Mouse (Mus musculus) left cerebral cortex, adult 11 months (tissue): ENCODE data around the gene Patj.
"Not testable (repeated sequence)": the region's sequence is repeated elsewhere in the genome, so short reads cannot be mapped to it uniquely, and the experiment has no call there.

ENCODE experiments used
- DNase-seq: peaks from one replicate; pipeline ENCODE4 v3.0.0; 2022; ENCODE audit warnings: low spot score

The Patj gene

DNA sequence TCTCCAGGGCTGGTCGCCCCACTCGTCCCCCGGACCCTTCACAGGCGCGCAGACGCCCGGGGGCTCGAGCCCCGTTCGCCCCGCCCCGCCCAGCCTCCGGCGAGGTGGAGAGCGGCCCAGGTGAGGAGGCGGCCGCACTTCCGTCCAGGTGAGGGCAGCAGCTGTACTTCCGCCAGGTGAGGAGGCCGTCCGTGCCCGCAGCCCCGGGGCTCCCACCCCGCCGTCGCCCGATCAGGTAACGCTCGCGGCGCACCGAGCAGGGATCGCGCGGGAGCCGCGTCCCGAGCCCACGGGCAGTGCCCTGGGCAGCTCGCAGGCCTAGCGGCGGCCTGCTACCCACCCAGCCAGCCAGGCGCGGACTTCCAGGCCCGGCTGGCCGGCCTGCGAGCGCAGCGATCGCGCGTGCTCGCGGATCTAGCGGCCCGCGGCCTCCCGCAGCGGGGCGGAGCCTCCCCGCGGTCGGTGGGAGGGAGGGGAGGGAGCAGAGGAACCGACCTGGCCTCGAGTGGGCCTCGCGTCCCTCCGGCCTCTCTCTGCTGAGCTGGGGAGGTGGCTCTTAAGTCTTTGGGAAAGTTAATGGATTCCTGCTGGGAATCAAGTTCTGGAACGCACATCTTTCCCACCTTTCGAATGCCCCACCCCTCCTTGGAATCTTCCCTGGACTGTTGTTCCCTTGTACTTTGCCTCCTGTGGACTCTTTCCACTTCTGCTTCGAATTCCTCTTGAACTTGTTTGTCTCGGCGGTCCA is at the start of gene Patj:
TSS of gene Patj (plus strand) at position 96 of the 748 bp plus-strand sequence.
- DNase-seq, result peak; percentile 45

DNA sequence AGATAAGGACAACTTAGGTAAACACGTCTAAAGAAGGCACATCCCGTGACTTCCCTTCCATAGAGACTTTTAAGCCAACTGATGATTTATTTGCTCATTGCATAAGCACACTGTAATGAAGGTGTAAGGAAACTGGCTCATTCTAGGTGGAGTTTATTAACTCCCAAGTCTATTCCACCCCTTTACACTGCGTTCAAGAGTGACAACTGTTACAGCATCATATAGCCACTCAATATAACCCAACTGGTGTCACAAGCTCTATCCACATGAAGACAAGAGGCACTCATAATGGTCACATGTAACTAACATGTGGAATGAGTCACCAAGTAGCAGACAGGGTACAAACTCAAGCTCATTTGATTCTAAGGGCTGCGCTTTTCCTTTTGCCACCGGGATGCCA is 47.0 kb upstream of the Patj start:
- DNase-seq, result no peak

- DNase-seq, result no peak
Observed at GRCm38 (mm10) chr4:98358034-98358809, 37.4 kb upstream of the Patj start.

DNA sequence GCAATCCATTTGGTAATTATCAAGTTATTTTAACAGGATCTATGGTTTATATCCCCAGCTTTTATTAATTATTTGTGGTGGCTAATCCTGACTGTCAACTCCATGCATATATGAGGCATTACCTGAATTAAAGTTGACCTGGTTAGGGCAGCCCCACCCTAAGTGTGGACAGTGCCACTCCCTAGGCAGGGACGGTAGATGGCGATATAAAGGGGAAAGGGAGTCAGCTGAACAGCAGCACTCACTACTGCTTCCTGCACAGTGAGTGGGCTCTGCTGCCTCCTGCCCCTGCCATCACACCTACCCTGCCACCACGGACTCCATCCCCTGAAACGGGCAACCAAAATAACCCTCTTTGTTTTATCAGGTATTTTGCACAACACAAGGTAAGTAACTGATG is 20.2 kb upstream of the Patj start:
- DNase-seq, result no peak

DNA sequence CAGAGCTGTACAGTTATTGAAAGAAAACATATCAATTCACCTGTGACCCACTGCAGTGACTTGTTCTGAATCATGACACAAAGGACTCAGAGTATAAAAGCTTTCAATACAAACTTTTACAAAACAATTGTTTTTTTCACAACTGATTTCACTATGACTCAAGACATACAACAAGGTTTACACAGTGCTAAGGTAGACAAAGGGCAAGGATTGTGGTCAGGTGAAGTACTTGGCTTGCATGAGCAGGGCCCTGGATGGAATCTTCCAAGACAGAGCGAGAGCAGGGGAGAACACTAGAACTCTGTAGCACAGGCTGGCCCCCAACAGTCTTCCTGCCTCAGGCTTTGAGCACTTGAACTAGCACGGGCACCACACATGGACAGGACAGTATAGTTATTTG is 18.6 kb upstream of the Patj start:
- DNase-seq, result no peak

GRCm38 (mm10) chr4:98382716-98383424 is 12.7 kb upstream of the Patj start, which contains the start of gene Tm2d1:
TSS of gene Tm2d1 (minus strand) at chr4:98383306.
- DNase-seq, result peak; percentile 66

GRCm38 (mm10) chr4:98385036-98385435 is 10.5 kb upstream of the Patj start:
- no peak for DNase-seq

DNA sequence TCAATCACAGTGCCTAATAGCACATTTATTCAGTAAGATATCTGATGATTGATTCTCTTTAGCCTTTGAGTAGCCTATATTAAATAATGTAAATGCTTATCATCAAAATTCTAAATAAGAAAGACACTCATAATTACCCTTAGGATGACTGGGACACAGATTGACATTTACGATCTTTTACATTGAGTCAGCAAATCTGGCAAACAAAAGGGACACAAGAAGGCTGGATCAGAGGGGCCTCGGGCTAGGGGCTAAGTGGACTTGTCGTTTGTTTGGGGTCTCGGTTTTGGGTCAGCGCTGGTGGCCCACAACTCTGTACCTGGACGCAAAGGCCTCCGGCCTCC is 267 bp upstream of the Patj start:
- no peak for DNase-seq

- no peak for DNase-seq
Observed at GRCm38 (mm10) chr4:98400926-98401583, 5.5 kb downstream of the Patj start.

DNA sequence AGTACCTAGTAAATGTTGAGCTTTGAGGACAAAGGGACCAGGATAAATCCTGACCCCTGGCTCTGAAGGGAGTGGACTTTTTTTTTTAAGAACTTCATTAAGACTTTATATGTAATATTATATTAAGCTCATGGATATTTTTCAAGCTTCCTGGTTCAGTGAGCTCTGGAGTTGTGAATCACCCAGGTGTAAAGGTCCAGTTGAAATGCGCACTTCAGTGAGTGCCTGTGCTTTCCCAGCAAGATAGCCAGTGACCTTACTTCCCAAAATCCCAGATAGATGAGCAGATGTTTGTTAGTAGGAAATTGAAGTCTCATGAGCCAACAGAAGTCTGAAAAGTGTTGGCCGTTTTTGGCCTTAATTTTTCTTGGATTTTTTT is 6.0 kb downstream of the Patj start:
- DNase-seq, result no peak

- DNase-seq, result no peak
Observed at GRCm38 (mm10) chr4:98403492-98403891, 7.9 kb downstream of the Patj start.

DNA sequence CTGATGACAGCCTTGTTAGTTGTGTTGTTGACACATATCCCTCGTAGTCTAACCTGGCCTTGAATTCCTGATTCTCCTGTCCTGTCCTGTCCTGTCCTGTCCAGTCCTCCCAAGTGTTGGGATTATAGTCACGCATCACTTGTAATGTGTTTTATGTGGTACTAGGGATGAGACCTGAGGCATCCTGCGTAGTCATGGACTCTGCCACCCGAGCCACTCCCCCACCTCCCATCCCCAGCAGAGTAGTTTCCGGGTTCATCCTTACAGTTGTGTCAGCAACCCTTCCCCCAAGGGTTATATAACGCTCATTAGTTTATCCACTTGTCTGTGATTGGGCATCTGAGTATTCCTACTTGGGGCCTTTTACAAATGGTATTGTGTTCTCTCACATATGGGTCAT is 8.8 kb downstream of the Patj start:
- DNase-seq, result no peak

DNA sequence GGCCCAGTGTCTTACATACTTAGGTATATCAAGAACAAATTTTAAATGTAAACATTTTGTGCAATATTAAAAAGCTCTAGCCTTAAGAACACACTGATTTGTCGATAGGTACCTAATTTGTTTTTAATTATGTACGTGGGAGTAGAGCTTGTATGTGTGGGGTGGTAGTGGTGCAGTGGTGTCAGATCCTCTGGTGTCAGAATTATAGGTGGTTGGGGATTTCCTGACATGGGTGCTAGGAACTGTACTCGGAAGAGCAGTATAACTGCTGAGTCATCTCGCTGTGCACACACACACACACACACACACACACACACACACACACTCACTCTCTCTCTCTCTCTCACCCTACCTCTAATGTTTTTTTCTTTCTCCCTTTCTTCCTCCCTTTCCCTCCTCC is 12.9 kb downstream of the Patj start:
- no peak for DNase-seq

DNA sequence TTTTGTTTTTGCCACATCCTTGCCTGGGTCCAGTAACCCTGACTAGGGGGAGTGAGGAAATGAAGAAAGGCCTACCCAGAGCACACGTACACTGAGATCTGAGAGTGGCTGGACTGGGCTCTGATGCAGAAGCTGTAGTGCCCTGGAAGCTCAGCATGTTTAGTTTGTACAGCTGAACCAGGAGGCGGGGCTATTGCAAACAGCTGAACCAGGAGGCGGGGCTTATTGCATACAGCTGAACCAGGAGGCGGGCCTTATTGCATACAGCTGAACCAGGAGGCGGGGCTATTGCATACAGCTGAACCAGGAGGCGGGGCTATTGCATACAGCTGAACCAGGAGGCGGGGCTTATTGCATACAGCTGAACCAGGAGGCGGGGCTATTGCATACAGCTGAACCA is 19.6 kb downstream of the Patj start:
- DNase-seq, result not testable (repeated sequence)

DNA sequence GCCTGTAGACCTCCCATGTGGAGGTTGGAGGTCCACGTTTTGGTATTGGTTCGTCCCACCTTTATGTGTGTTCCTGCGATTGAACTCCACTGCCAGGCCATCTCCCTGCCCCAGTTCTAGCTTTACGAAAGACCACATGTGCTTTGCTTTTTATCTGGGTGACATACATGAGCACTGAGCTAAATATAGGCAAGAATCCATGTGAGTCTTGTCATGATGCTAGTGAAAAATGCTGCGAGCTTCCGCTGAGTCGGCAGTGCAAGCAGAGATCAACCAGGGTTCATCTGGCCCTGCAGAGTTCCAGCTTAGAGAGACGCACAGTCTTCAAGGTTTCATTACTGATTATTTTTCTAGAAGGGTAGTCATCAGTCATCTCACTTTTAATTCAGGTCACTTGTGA is 32.8 kb downstream of the Patj start:
- no peak for DNase-seq

GRCm38 (mm10) chr4:98435641-98436457 is 40.3 kb downstream of the Patj start:
- no peak for DNase-seq

- no peak for DNase-seq
Observed at GRCm38 (mm10) chr4:98436664-98437363, 41.2 kb downstream of the Patj start.

GRCm38 (mm10) chr4:98439261-98440005 is 43.8 kb downstream of the Patj start:
- DNase-seq, result no peak

DNA sequence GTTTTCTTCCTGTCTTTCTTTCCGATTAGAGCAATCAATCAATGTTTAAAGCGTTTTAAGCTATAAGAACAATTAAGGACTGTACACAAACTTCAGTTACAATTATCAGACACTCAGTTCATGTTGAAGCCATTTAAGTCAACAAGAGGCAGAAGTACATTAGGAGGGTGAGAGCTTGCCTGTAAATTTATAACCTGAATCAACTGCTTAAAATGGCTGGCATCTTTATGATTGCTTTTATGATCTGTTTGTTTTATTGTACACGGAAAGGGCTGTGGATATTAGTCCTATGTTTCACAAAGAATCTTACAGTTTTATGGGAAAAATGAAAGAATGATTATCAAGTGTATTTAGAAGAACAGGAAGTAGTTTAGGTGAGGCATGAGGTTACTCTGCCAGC is 45.7 kb downstream of the Patj start:
- DNase-seq, result no peak

GRCm38 (mm10) chr4:98444437-98445139 is 49.0 kb downstream of the Patj start:
- DNase-seq, result no peak
